Mouse (Mus musculus): Measurements from ENCODE around the gene Odf3b. TPM values are rescaled to one million over a fixed set of nuclear protein-coding genes. Genes with fewer than 3 reads are reported as not detected.
A peak's percentile ranks its signal among the peaks of the same experiment; 100 is the strongest.

The Odf3b gene
- polyA plus RNA-seq, 1 experiment from 2014 or later = 4.5 TPM

DNA sequence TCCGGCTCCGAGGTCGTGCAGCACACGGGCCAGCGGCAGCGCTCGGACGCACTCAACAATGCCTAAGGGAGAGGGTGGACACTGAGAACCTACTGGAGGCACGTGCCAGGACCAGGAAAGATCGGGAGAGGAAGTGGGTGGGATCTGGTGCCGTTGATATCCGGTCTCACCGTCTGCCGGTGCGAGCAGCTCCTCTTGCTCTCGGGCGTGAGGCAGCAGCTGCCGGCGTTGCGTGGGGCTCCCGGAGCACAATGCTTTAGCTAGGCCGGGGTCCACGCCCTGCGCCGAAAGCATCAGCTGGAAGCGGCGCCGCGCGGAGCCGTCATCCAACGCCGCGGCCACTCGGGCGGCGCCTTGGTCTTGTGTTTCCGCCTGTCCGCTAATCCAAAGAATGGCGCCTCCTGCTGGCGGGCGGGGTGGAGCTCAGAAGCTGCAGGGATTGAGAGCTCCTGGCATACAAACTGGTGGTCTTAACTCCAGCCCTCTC, 5.3 kb downstream of the Odf3b start, which contains the start of gene Sco2:
Sco2 (minus strand) TSS at position 85 of the 487 bp plus-strand sequence.
- ATAC-seq (ENCODE audit: low FRiP score, low read depth) = peak; percentile 89
- H3K4me2 ChIP-seq = peak within 1 kb of the TSS; percentile 91
- peak within 1 kb of the TSS; percentile 89 for H3K9ac ChIP-seq
- 0% methylated on average over 42 of the region's 42 CpGs for WGBS
- H3K27me3 ChIP-seq = peaks cover 29% of the 10 kb centered on the region
- peak within 1 kb of the TSS; percentile 97 for H3K27ac ChIP-seq (replicated peaks)
- H3K36me3 ChIP-seq = peaks cover 34% of the 10 kb centered on the region
- no peaks in the 10 kb centered on the region for H3K9me3 ChIP-seq
- peaks cover 28% of the 10 kb centered on the region for H3K4me1 ChIP-seq (replicated peaks)
- peak within 1 kb of the TSS; percentile 92 for H3K4me3 ChIP-seq

DNA sequence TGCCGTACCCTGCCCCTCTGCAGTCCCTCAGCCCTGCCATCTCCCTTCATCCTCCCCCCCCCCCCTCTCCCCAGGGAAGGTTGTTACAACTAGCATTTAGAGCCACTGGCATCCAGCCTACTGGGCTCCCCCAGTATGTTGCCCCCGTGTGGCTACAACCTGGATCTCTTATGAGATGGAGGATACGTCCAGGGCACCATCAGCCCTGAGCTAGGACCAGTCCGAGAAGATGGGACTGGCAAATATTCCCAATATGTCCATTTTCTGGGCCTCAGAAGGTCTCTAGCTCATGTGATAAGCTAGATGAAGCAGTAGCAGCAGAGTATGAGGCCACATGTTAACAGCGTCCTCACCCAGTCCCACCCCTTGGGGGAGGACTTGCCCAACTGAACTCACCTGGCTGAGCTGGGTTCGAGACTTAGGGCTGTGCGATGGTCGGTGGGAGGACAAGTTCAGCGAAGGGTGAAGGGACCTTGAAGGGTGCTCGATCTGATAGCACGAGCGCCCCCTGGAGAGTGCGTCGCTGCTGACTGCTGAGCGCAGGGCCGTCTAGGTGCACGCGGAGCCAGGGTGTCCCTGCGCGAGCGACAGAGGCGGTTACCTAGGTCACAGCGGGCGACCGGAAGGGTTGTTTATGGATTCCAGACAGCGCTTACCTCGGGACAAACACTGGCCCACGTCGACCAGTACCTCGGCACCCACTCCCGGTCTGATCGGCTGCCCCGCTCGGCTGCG, 5.9 kb downstream of the Odf3b start:
- 2% methylated on average over 35 of the region's 35 CpGs for WGBS

DNA sequence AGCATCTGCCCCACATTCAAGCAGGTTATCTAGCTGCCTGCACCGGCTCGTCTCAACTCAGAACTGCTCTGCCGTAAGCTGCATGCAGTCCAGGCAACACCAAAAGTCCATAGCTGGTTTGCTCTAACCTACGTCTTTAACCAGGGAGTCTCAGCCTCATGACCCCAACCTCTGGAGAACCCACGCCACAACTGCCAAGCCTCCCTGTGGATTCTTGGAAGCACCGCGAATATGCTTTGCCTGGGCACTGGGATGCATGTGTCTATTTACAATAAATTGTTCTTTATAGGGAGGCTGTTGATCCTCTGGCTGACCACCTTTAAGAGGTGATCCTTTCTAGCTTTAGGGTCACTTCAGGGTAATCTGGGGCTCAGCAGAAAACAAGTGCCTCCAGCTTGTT, 6.5 kb downstream of the Odf3b start:
- ATAC-seq (ENCODE audit: low FRiP score, low read depth) = no peak
- Histone ChIP-seq H3K4me3 (peak overlapping the region; percentile 92), H3K4me2 (peak overlapping the region; percentile 91), H3K27me3 (peaks cover 17% of the 10 kb centered on the region), H3K36me3 (peaks cover 47% of the 10 kb centered on the region), H3K9me3 (no peaks in the 10 kb centered on the region), H3K4me1 (replicated peaks) (peaks cover 19% of the 10 kb centered on the region), H3K9ac (0 out of 2 replicates have a peak overlapping the region, but pooled peaks have one; percentile 89), H3K27ac (replicated peaks) (no peak overlapping the region)
- 84% methylated on average over 7 of the region's 7 CpGs for WGBS

More for the DNA sequence above, 5.9 kb downstream of the Odf3b start:
- H3K9me3 ChIP-seq = no peaks in the 10 kb centered on the region
- peaks cover 24% of the 10 kb centered on the region for H3K27me3 ChIP-seq
- H3K27ac ChIP-seq (replicated peaks) = peak overlapping the region; percentile 97
- peak; percentile 82 for ATAC-seq (ENCODE audit: low FRiP score, low read depth)
- peak overlapping the region; percentile 92 for H3K4me3 ChIP-seq
- peak overlapping the region; percentile 89 for H3K9ac ChIP-seq
- H3K4me1 ChIP-seq (replicated peaks) = peaks cover 22% of the 10 kb centered on the region
- H3K4me2 ChIP-seq = peak overlapping the region; percentile 91
- peaks cover 40% of the 10 kb centered on the region for H3K36me3 ChIP-seq

DNA sequence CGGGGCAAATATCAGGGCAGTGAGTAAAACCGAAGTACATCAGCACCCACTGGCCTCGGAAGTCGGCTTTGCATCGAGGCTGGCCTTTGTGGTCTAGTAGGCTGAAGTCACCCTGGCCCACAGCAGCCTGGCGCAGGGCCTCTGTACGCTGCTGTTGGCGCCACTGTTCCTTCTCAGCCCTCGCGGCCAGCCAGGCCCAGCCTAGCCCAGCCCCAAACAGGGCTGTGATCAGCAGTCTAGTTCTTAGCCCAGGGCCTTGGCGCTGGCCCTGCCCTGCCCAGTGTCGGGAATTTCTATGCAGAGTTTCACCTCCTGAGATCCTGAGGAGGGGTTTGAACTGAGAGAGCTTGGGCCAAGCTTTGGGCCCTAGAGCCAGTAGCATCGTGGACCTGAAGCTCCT, 7.0 kb downstream of the Odf3b start:
- Histone ChIP-seq H3K36me3 (peaks cover 52% of the 10 kb centered on the region), H3K27ac (replicated peaks) (no peak overlapping the region), H3K4me3 (no peak overlapping the region), H3K27me3 (peaks cover 13% of the 10 kb centered on the region), H3K9me3 (no peaks in the 10 kb centered on the region), H3K4me1 (replicated peaks) (peaks cover 19% of the 10 kb centered on the region), H3K9ac (no peak overlapping the region), H3K4me2 (no peak overlapping the region)
- WGBS = 90% methylated on average over 13 of the region's 13 CpGs
- ATAC-seq (ENCODE audit: low FRiP score, low read depth) = no peak

DNA sequence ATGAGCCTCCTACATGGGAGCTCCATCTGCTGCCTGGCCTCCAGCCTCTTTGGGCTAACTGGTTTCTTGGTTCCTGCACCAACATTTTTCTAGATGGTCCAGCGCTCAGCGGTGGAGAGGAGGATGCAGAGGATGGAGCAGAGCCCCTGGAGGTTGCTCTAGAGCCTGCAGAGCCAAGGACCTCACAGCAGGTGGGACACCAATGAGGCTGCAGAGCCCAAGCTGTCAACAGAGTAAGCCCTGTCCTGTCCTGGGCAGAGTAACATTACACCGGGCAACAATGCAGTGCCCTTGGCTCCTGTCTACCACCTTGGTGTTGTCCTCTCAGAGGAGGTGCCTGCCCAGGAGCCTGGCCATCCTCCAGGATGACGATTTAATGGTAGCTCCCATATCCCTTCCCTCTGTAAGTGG, 13.9 kb downstream of the Odf3b start:
- Histone ChIP-seq H3K36me3 (peaks cover 92% of the 10 kb centered on the region), H3K27me3 (no peaks in the 10 kb centered on the region), H3K4me2 (no peak overlapping the region), H3K9me3 (no peaks in the 10 kb centered on the region), H3K27ac (replicated peaks) (no peak overlapping the region), H3K4me1 (replicated peaks) (no peaks in the 10 kb centered on the region), H3K4me3 (no peak overlapping the region), H3K9ac (no peak overlapping the region)
- WGBS = 94% methylated on average over 4 of the region's 4 CpGs
- ATAC-seq (ENCODE audit: low FRiP score, low read depth) = no peak

DNA sequence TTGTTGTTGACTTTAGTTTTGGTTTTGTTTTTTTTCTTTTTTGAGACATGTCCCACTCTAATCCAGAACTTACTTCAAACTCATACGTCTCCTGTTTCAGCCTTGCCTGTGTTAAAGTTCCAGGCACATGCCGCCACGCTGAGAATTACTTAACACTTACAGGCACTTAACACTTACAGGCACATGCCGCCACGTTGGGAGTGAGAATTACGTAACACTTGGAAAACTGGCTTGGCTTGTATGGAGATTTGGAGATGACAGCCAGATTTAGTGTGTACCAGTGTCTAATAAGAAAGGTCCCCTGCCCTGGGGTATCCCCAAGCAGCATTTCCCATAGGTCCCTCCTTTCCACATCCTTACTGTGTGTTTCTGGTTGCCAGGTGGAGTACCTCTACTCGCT, 16.0 kb downstream of the Odf3b start:
- Histone ChIP-seq H3K27me3 (no peaks in the 10 kb centered on the region), H3K9ac (no peak overlapping the region), H3K36me3 (peaks cover 71% of the 10 kb centered on the region), H3K4me1 (replicated peaks) (peaks cover 4% of the 10 kb centered on the region), H3K4me3 (no peak overlapping the region), H3K9me3 (no peaks in the 10 kb centered on the region), H3K4me2 (no peak overlapping the region), H3K27ac (replicated peaks) (no peak overlapping the region)
- 96% methylated on average over 7 of the region's 7 CpGs for WGBS
- no peak for ATAC-seq (ENCODE audit: low FRiP score, low read depth)

GRCm38 (mm10) chr15:89358784-89359183, 20.3 kb downstream of the Odf3b start:
- Histone ChIP-seq H3K9me3 (no peaks in the 10 kb centered on the region), H3K4me1 (replicated peaks) (peaks cover 34% of the 10 kb centered on the region), H3K9ac (no peak overlapping the region), H3K27me3 (no peaks in the 10 kb centered on the region), H3K4me2 (no peak overlapping the region), H3K27ac (replicated peaks) (no peak overlapping the region), H3K36me3 (peaks cover 28% of the 10 kb centered on the region), H3K4me3 (no peak overlapping the region)
- no peak for ATAC-seq (ENCODE audit: low FRiP score, low read depth)
- 87% methylated on average over 3 of the region's 3 CpGs for WGBS

DNA sequence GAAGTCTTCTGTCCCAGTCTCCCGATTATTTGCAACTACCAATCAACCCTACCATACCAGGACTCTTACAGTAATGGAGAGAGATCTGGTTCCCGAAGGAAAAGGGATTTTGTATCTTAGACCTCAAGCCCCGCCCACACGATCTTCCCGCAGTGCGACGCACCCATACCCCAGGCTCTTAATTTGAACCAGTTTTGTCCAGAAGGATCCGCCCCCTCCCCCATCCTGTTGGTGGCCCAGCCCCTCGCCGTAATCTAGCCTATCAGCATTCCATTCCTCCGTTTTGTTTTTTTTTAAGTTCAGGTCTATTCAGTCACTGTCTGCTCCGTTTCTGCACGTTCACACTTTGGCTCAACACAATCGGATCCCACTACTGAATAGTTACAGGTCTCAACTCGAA, 22.7 kb downstream of the Odf3b start:
- ATAC-seq (ENCODE audit: low FRiP score, low read depth) = peak; percentile 41; the same call in 1 of the 2 replicates
- H3K9ac ChIP-seq = peak overlapping the region; percentile 76
- H3K27me3 ChIP-seq = no peaks in the 10 kb centered on the region
- peak overlapping the region; percentile 72 for H3K4me3 ChIP-seq
- no peaks in the 10 kb centered on the region for H3K9me3 ChIP-seq
- peaks cover 26% of the 10 kb centered on the region for H3K36me3 ChIP-seq
- H3K4me1 ChIP-seq (replicated peaks) = peaks cover 34% of the 10 kb centered on the region
- H3K27ac ChIP-seq (replicated peaks) = peak overlapping the region; percentile 82
- WGBS = 0% methylated on average over 15 of the region's 15 CpGs
- H3K4me2 ChIP-seq = peak overlapping the region; percentile 91

DNA sequence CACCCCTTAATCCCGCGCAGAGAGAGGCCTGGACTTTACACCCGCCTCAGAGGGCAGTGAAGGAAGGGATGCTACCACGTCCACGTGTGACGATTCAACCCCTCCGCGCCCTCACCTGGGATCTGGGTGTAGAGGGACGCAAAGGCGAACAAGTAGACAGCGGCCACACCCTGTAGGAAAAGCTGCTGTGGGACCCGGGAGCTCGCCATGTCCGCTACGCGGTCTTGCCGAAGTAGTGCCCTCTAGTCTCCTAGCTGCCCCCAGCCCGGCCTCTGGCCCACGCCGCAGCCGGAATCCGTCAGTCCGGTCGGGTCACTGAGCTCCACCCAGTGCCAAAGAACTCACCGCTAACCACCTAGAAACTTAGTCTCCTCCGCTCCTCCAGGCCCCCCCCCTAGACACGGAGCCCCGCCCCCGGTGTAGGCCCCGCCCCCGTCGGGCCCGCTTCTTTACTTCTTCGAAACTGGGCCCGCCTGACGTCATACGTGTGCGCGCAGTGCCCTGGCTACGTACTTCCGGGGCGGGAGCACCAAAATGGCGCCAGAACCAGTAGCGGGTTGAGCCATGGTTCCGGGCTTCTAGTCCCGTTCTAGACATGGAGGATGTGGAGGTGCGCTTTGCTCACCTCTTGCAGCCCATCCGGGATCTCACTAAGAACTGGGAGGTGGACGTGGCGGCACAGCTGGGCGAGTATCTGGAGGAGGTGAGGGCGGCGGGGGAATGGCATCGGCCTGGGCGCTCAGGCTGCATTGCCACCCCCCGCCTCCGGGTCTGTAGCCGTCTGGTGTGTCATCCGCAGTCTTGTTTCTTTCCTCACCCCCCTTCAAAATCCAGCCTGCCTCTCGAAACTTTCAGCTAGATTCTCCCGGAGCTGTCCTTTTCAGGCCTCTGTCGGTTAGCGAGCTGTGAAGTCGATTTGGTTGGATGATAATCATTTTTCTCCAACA, 23.6 kb downstream of the Odf3b start, which contains the start of the genes Lmf2 and Ncaph2:
Lmf2 (minus strand) TSS at position 419 of the 947 bp plus-strand sequence.
Ncaph2 (plus strand) TSS at position 479 of the 947 bp plus-strand sequence.
- under 1% methylated on average over 64 of the region's 64 CpGs for WGBS
- ATAC-seq (ENCODE audit: low FRiP score, low read depth) = peak; percentile 94
- peak within 1 kb of the TSS; percentile 76 for H3K9ac ChIP-seq
- H3K36me3 ChIP-seq = peaks cover 26% of the 10 kb centered on the region
- H3K4me1 ChIP-seq (replicated peaks) = peaks cover 34% of the 10 kb centered on the region
- no peaks in the 10 kb centered on the region for H3K27me3 ChIP-seq
- peak within 1 kb of the TSS; percentile 91 for H3K4me2 ChIP-seq
- H3K27ac ChIP-seq (replicated peaks) = peak within 1 kb of the TSS; percentile 82
- H3K4me3 ChIP-seq = peak within 1 kb of the TSS; percentile 72
- H3K9me3 ChIP-seq = no peaks in the 10 kb centered on the region

- ATAC-seq (ENCODE audit: low FRiP score, low read depth) = no peak
- Histone ChIP-seq H3K36me3 (peaks cover 24% of the 10 kb centered on the region), H3K9me3 (no peaks in the 10 kb centered on the region), H3K4me3 (peak overlapping the region; percentile 72), H3K9ac (peak overlapping the region; percentile 76), H3K27me3 (no peaks in the 10 kb centered on the region), H3K4me2 (peak overlapping the region; percentile 91), H3K27ac (replicated peaks) (no peak overlapping the region), H3K4me1 (replicated peaks) (peaks cover 34% of the 10 kb centered on the region)
- 78% methylated on average over 7 of the region's 7 CpGs for WGBS
Measured at GRCm38 (mm10) chr15:89354455-89354854, 24.6 kb downstream of the Odf3b start.

DNA sequence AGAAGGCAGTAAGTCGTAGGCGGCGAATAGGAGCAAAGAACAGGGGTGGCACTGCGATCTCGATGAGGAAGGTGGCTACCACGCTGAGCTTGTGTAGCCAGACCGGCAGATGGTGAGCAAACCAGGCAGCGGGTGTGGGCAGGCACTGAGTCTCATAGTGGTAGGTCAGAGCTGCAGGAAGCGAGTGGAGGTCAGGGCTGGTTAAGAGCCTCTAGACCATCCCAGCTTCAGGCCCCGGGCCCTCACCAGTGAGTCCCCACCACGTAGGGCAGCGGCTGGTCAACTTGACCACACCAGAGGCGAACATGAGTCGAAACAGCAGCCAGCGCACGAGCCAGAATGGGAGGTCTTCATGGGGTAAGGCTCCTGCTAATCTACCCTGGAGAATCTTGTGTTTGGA, 25.2 kb downstream of the Odf3b start:
- Histone ChIP-seq H3K4me2 (peak overlapping the region; percentile 91; the same call in 1 of the 2 replicates), H3K27ac (replicated peaks) (no peak overlapping the region), H3K4me1 (replicated peaks) (peaks cover 34% of the 10 kb centered on the region), H3K9ac (no peak overlapping the region), H3K4me3 (no peak overlapping the region), H3K36me3 (peaks cover 24% of the 10 kb centered on the region), H3K9me3 (no peaks in the 10 kb centered on the region), H3K27me3 (no peaks in the 10 kb centered on the region)
- ATAC-seq (ENCODE audit: low FRiP score, low read depth) = no peak
- 96% methylated on average over 16 of the region's 16 CpGs for WGBS
